17 mouse cellular contexts compared by ENCODE assay signal in the genomic region with DNA sequence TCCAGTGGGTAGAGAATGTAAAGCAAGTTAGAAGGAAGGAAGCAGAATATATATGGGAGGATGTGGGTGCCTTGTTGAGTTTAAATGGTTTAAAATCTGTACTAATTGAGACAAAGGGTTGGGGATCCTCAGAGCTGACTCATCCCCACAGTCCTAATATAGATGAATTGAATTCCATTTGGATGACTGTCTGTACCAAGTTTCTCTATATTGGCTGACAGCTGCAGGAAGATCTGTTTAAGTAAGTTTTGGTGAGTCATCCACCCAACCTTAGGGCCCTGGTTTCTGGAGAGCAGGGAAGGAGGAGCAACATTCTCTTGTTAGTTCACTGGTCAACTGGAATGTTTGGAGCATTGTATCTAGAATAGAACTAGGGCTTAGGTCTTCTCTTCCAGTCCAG.
"Had no signal": no experiment of that assay in that cellular context is flagged by ENCODE, and none has a peak within 500 bp of the region (broad histone marks: within the 10 kb centered on the region; RNA-seq: fewer than 3 reads in every experiment).

No protein-coding gene starts in this region.

- H3K36me3 ChIP-seq: limb, embryonic 15.5 days; liver, embryonic 13.5 days; lung, embryonic 15.5 days; midbrain, embryonic 15.5 days; neural tube, embryonic 13.5 days; stomach, embryonic 15.5 days had no signal

- ATAC-seq: liver, postnatal 0 days; midbrain, embryonic 15.5 days had no signal

- H3K9ac ChIP-seq: limb, embryonic 15.5 days; liver, embryonic 13.5 days; liver, postnatal 0 days; lung, embryonic 15.5 days; midbrain, embryonic 15.5 days; neural tube, embryonic 13.5 days; stomach, embryonic 15.5 days had no signal

- DNase-seq: kidney, adult 2 months; kidney, postnatal 25 days; liver, embryonic 13.5 days; liver, postnatal 0 days; lung, postnatal 14 days; retina, postnatal 1 day; right cerebral cortex, postnatal 4 days; spleen, adult 18-20 months; thymus, postnatal 4 days had no signal

- H3K4me2 ChIP-seq: limb, embryonic 15.5 days; liver, embryonic 13.5 days; lung, embryonic 15.5 days; midbrain, embryonic 11.5 days; midbrain, embryonic 15.5 days; neural tube, embryonic 13.5 days; stomach, embryonic 15.5 days had no signal

- H3K27me3 ChIP-seq: limb, embryonic 15.5 days; liver, embryonic 13.5 days; lung, embryonic 15.5 days; megakaryocyte, embryonic 14.5 days; midbrain, embryonic 15.5 days; neural tube, embryonic 13.5 days; stomach, embryonic 15.5 days had no signal

- H3K27ac ChIP-seq: limb, embryonic 15.5 days; liver, embryonic 13.5 days; lung, embryonic 15.5 days; macrophage; midbrain, embryonic 15.5 days; neural tube, embryonic 13.5 days; stomach, embryonic 15.5 days had no signal

- H3K4me3 ChIP-seq: limb, embryonic 15.5 days; liver, embryonic 13.5 days; lung, embryonic 15.5 days; megakaryocyte, embryonic 14.5 days; midbrain, embryonic 15.5 days; neural tube, embryonic 13.5 days; stomach, embryonic 15.5 days had no signal

- H3K9me3 ChIP-seq: limb, embryonic 15.5 days; liver, embryonic 13.5 days; lung, embryonic 15.5 days; midbrain, embryonic 15.5 days; neural tube, embryonic 13.5 days; stomach, embryonic 15.5 days had no signal

- H3K4me1 ChIP-seq: limb, embryonic 15.5 days; liver, embryonic 13.5 days; lung, embryonic 15.5 days; megakaryocyte, embryonic 14.5 days; midbrain, embryonic 15.5 days; neural tube, embryonic 13.5 days; stomach, embryonic 15.5 days had no signal
